Mouse (Mus musculus): Measurements from ENCODE around the gene E4f1. TPM values are rescaled to one million over a fixed set of nuclear protein-coding genes. Genes with fewer than 3 reads are reported as not detected.

The E4f1 gene
- total and polyA plus RNA-seq, 3 experiments, result 10.2 to 43.7 (median 10.3) TPM

- H3K79me2 ChIP-seq (replicated peaks; ENCODE audit: control insufficient read depth, insufficient read depth, low read length), result 0 out of 2 replicates have a peak, but pooled peaks cover 1% of the 10 kb centered on the region
- peaks cover 3% of the 10 kb centered on the region; the same call in 1 of the 2 replicates for H3K36me3 ChIP-seq (ENCODE audit: control insufficient read depth, insufficient read depth, low read length)
- intact Hi-C loops (cut with DNase I), result loop anchor here (5.0 kb wide), 1 partner anchor 38 kb away; no protein-coding TSS in a partner anchor
- peak overlapping the region; percentile 82 for H3K9ac ChIP-seq (ENCODE audit: low read depth, low read length)
- under 1% methylated on average over 67 of the region's 67 CpGs for WGBS
- H3K4me3 ChIP-seq, result peak overlapping the region; percentile 86
- peak; percentile 99 for DNase-seq
- TF ChIP-seq POLR2A (IDR thresholded peaks at IDR 0.05; ENCODE audit: insufficient read depth, low read depth, low read length), result peak; percentile 90
- no peak for TF ChIP-seq CTCF (IDR thresholded peaks at IDR 0.05)
- peak; percentile 71 for TF ChIP-seq EP300 (IDR thresholded peaks at IDR 0.05; ENCODE audit: insufficient read depth, low read depth, low read length)
- no peaks in the 10 kb centered on the region for H3K27me3 ChIP-seq (ENCODE audit: control insufficient read depth, insufficient read depth, low read length)
- H3K4me1 ChIP-seq (ENCODE audit: control insufficient read depth, insufficient read depth, low read length), result peaks cover 3% of the 10 kb centered on the region
- H3K27ac ChIP-seq, result peak overlapping the region; percentile 97
Observed at GRCm38 (mm10) chr17:24454756-24455522, 15.2 kb downstream of the E4f1 start.

GRCm38 (mm10) chr17:24454218-24454755, 15.8 kb downstream of the E4f1 start:
- Histone ChIP-seq H3K27ac (peak overlapping the region; percentile 97), H3K4me3 (peak overlapping the region; percentile 86), H3K79me2 (replicated peaks; ENCODE audit: control insufficient read depth, insufficient read depth, low read length) (0 out of 2 replicates have a peak, but pooled peaks cover 3% of the 10 kb centered on the region), H3K9ac (ENCODE audit: low read depth, low read length) (peak overlapping the region; percentile 82), H3K4me1 (ENCODE audit: control insufficient read depth, insufficient read depth, low read length) (peaks cover 3% of the 10 kb centered on the region), H3K27me3 (ENCODE audit: control insufficient read depth, insufficient read depth, low read length) (no peaks in the 10 kb centered on the region), H3K36me3 (ENCODE audit: control insufficient read depth, insufficient read depth, low read length) (peaks cover 3% of the 10 kb centered on the region; the same call in 1 of the 2 replicates)
- TF ChIP-seq POLR2A (IDR thresholded peaks at IDR 0.05; ENCODE audit: insufficient read depth, low read depth, low read length), result no peak
- TF ChIP-seq EP300 (IDR thresholded peaks at IDR 0.05; ENCODE audit: insufficient read depth, low read depth, low read length), result no peak
- no peak for TF ChIP-seq CTCF (IDR thresholded peaks at IDR 0.05)
- WGBS, result 3% methylated on average over 14 of the region's 14 CpGs
- intact Hi-C loops (cut with DNase I), result loop anchor here (5.0 kb wide), 1 partner anchor 37 kb away; no protein-coding TSS in a partner anchor
- no peak for DNase-seq

GRCm38 (mm10) chr17:24453372-24453771, 16.7 kb downstream of the E4f1 start:
- TF ChIP-seq EP300 (IDR thresholded peaks at IDR 0.05; ENCODE audit: insufficient read depth, low read depth, low read length) (no peak), POLR2A (IDR thresholded peaks at IDR 0.05; ENCODE audit: insufficient read depth, low read depth, low read length) (no peak), CTCF (IDR thresholded peaks at IDR 0.05) (no peak)
- intact Hi-C loops (cut with DNase I), result loop anchor here (5.0 kb wide), 1 partner anchor 36 kb away; no protein-coding TSS in a partner anchor
- no peak overlapping the region for H3K4me3 ChIP-seq

GRCm38 (mm10) chr17:24451220-24451619, 18.9 kb downstream of the E4f1 start:
- intact Hi-C loops (cut with DNase I), result loop anchor here (5.0 kb wide), 1 partner anchor 34 kb away; no protein-coding TSS in a partner anchor
- 0 out of 2 replicates have a peak, but pooled peaks cover 3% of the 10 kb centered on the region for H3K79me2 ChIP-seq (replicated peaks; ENCODE audit: control insufficient read depth, insufficient read depth, low read length)
- no peak overlapping the region for H3K27ac ChIP-seq
- peaks cover 3% of the 10 kb centered on the region for H3K4me1 ChIP-seq (ENCODE audit: control insufficient read depth, insufficient read depth, low read length)
- no peaks in the 10 kb centered on the region for H3K27me3 ChIP-seq (ENCODE audit: control insufficient read depth, insufficient read depth, low read length)
- WGBS, result 94% methylated on average over 6 of the region's 6 CpGs
- no peak overlapping the region for H3K9ac ChIP-seq (ENCODE audit: low read depth, low read length)
- no peak for TF ChIP-seq EP300 (IDR thresholded peaks at IDR 0.05; ENCODE audit: insufficient read depth, low read depth, low read length)
- TF ChIP-seq POLR2A (IDR thresholded peaks at IDR 0.05; ENCODE audit: insufficient read depth, low read depth, low read length), result no peak
- TF ChIP-seq CTCF (IDR thresholded peaks at IDR 0.05), result no peak
- no peak for DNase-seq
- no peak overlapping the region for H3K4me3 ChIP-seq
- H3K36me3 ChIP-seq (ENCODE audit: control insufficient read depth, insufficient read depth, low read length), result peaks cover 3% of the 10 kb centered on the region; the same call in 1 of the 2 replicates

More at GRCm38 (mm10) chr17:24453372-24453771, 16.7 kb downstream of the E4f1 start:
- 0 out of 2 replicates have a peak, but pooled peaks cover 3% of the 10 kb centered on the region for H3K79me2 ChIP-seq (replicated peaks; ENCODE audit: control insufficient read depth, insufficient read depth, low read length)
- WGBS, result 79% methylated on average over 2 of the region's 2 CpGs
- H3K27ac ChIP-seq, result no peak overlapping the region
- H3K4me1 ChIP-seq (ENCODE audit: control insufficient read depth, insufficient read depth, low read length), result peaks cover 3% of the 10 kb centered on the region
- no peak for DNase-seq
- H3K27me3 ChIP-seq (ENCODE audit: control insufficient read depth, insufficient read depth, low read length), result no peaks in the 10 kb centered on the region
- no peak overlapping the region for H3K9ac ChIP-seq (ENCODE audit: low read depth, low read length)
- peaks cover 3% of the 10 kb centered on the region; the same call in 1 of the 2 replicates for H3K36me3 ChIP-seq (ENCODE audit: control insufficient read depth, insufficient read depth, low read length)

GRCm38 (mm10) chr17:24449507-24449906, 20.6 kb downstream of the E4f1 start:
- intact Hi-C loops (cut with DNase I), result no loop called here
- WGBS, result 95% methylated on average over 6 of the region's 6 CpGs
- Histone ChIP-seq H3K4me3 (no peak overlapping the region), H3K9ac (ENCODE audit: low read depth, low read length) (no peak overlapping the region), H3K4me1 (ENCODE audit: control insufficient read depth, insufficient read depth, low read length) (peaks cover 3% of the 10 kb centered on the region), H3K27me3 (ENCODE audit: control insufficient read depth, insufficient read depth, low read length) (no peaks in the 10 kb centered on the region), H3K79me2 (replicated peaks; ENCODE audit: control insufficient read depth, insufficient read depth, low read length) (0 out of 2 replicates have a peak, but pooled peaks cover 3% of the 10 kb centered on the region), H3K27ac (no peak overlapping the region), H3K36me3 (ENCODE audit: control insufficient read depth, insufficient read depth, low read length) (peaks cover 3% of the 10 kb centered on the region; the same call in 1 of the 2 replicates)
- TF ChIP-seq CTCF (IDR thresholded peaks at IDR 0.05) (no peak), POLR2A (IDR thresholded peaks at IDR 0.05; ENCODE audit: insufficient read depth, low read depth, low read length) (no peak), EP300 (IDR thresholded peaks at IDR 0.05; ENCODE audit: insufficient read depth, low read depth, low read length) (no peak)
- no peak for DNase-seq
